In the genomic region with DNA sequence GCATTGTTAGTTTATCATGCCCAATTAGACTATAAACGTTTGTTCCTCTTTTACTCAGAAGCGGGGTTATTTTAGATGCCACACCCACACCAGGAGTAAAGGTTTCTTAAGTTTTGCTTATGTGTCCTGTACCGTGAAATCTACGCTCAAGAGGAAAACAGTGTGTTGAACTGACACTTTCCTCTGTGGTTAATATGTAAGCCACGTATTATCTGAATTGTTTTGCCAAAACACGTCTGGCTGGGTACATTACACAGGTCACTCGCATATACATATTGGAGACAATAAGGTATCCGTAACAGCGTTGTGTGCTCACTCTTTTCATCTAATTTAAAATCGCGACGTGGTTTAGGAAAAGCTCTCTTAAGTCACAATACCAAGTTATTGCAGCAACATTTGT, we compare ENCODE assay signal across 8 mouse cellular contexts.
DNase-seq lines count a peak whose midpoint lies in the region; ATAC-seq lines count a peak whose summit lies in the region.

No protein-coding gene starts in this region.

- H3K4me3 ChIP-seq in limb, embryonic 12.5 days (replicated peaks): peak overlapping the region; percentile 41
- H3K4me3 ChIP-seq in neural tube, embryonic 12.5 days: peak overlapping the region; percentile 20; the same call in 1 of the 2 replicates

- H3K27me3 ChIP-seq in limb, embryonic 12.5 days: no peaks in the 10 kb centered on the region
- H3K27me3 ChIP-seq in neural tube, embryonic 12.5 days (replicated peaks): no peaks in the 10 kb centered on the region

- WGBS in limb, embryonic 12.5 days: 40% methylated on average over 12 of the region's 12 CpGs
- 35% methylated on average over 12 of the region's 12 CpGs for WGBS in neural tube, embryonic 12.5 days

- DNase-seq in embryo, embryonic 10 days (ENCODE audit: low spot score): peak; percentile 12
- no peak for DNase-seq in embryo, embryonic 11 days
- DNase-seq in thymus, postnatal 14 days: peak; percentile 12
- DNase-seq in thymus, adult 18-20 months: no peak
- DNase-seq in urinary bladder, postnatal 36 days (ENCODE audit: low spot score in 2 of 2): no peak
- no peak for DNase-seq in testis, postnatal 14 days (ENCODE audit: low spot score)

- H3K36me3 ChIP-seq in limb, embryonic 12.5 days: no peaks in the 10 kb centered on the region
- H3K36me3 ChIP-seq in neural tube, embryonic 12.5 days: no peaks in the 10 kb centered on the region

- H3K4me2 ChIP-seq in limb, embryonic 12.5 days: peak overlapping the region; percentile 58
- H3K4me2 ChIP-seq in neural tube, embryonic 12.5 days (replicated peaks): peak overlapping the region; percentile 63

- no peak overlapping the region for H3K9ac ChIP-seq in limb, embryonic 12.5 days (replicated peaks)
- H3K9ac ChIP-seq in neural tube, embryonic 12.5 days: peak overlapping the region; percentile 69; the same call in 1 of the 2 replicates

- H3K4me1 ChIP-seq in limb, embryonic 12.5 days (replicated peaks): peaks cover 9% of the 10 kb centered on the region; the same call in 1 of the 2 replicates
- 0 out of 2 replicates have a peak, but pooled peaks cover 3% of the 10 kb centered on the region for H3K4me1 ChIP-seq in neural tube, embryonic 12.5 days

- H3K27ac ChIP-seq in limb, embryonic 12.5 days: 0 out of 2 replicates have a peak overlapping the region, but pooled peaks have one; percentile 18
- H3K27ac ChIP-seq in neural tube, embryonic 12.5 days: no peak overlapping the region

- no peaks in the 10 kb centered on the region for H3K9me3 ChIP-seq in limb, embryonic 12.5 days
- H3K9me3 ChIP-seq in neural tube, embryonic 12.5 days: no peaks in the 10 kb centered on the region

- peak; percentile 6; the same call in 1 of the 2 replicates for ATAC-seq in limb, embryonic 12.5 days (ENCODE audit: insufficient number of reproducible peaks, insufficient read depth, low FRiP score, low TSS enrichment, low read depth)
- peak; percentile 7; the same call in 1 of the 2 replicates for ATAC-seq in neural tube, embryonic 12.5 days (ENCODE audit: low FRiP score, low read depth)

Comparison
In these comparisons a context has a peak if more than half of its experiments do, and no peak if none do; other contexts are left out.
1. DNase-seq: peak in embryo, embryonic 10 days (single experiment) and thymus, postnatal 14 days (single experiment); none in embryo, embryonic 11 days (single experiment), thymus, adult 18-20 months (0 of 2), urinary bladder, postnatal 36 days (0 of 2) and testis, postnatal 14 days (single experiment).